Mouse (Mus musculus) midbrain, postnatal 0 days (tissue): ENCODE measurements around the gene Foxn3. TPM values are rescaled to one million over a fixed set of nuclear protein-coding genes. Genes with fewer than 3 reads are reported as not detected.

ENCODE experiments used
- ATAC-seq: fragments of 200-750 bp; cut with Nextera tagmentation; 2 replicates; pipeline ENCODE4 v1.8.0; 2017; ENCODE audit warnings: moderate number of reproducible peaks, mild to moderate bottlenecking, moderate TSS enrichment, moderate library complexity; ENCODE audit not compliant: low FRiP score
- DNase-seq: peaks from one replicate; pipeline ENCODE4 v3.0.0-alpha.2; 2015; ENCODE audit warnings: low spot score
- H3K27ac ChIP-seq: fragments of 300-500 bp; sonication (generic); 2 replicates; pipeline ENCODE4 v1.5.1; 2014; ENCODE audit warnings: low read depth, mild to moderate bottlenecking, low read length, mixed read lengths
- H3K27me3 ChIP-seq: fragments of 300-500 bp; sonication (generic); 2 replicates; pipeline ENCODE4 v1.6.1; 2014; ENCODE audit warnings: low read length, control low read depth, mixed read lengths; ENCODE audit not compliant: insufficient read depth
- H3K36me3 ChIP-seq: fragments of 300-500 bp; sonication (generic); 2 replicates; pipeline ENCODE4 v1.6.1; 2014; ENCODE audit warnings: low read length, control low read depth, mixed read lengths; ENCODE audit not compliant: insufficient read depth
- H3K4me1 ChIP-seq: fragments of 300-500 bp; sonication (generic); 2 replicates; pipeline ENCODE4 v1.6.1; 2014; ENCODE audit warnings: mild to moderate bottlenecking, control low read depth, antibody characterized with exemption, low read length, mixed read lengths; ENCODE audit not compliant: insufficient read depth
- H3K4me2 ChIP-seq: fragments of 300-500 bp; sonication (generic); 2 replicates; pipeline ENCODE4 v1.6.1; 2014; ENCODE audit warnings: low read depth, mild to moderate bottlenecking, low read length, mixed read lengths; ENCODE audit not compliant: poor library complexity, severe bottlenecking
- H3K4me3 ChIP-seq: fragments of 300-500 bp; sonication (generic); 2 replicates; pipeline ENCODE4 v1.5.1; 2014; ENCODE audit warnings: low read depth, mild to moderate bottlenecking, low read length, moderate library complexity
- H3K9ac ChIP-seq: fragments of 300-500 bp; sonication (generic); replicated peaks from 2 replicates; pipeline ENCODE4 v1.6.1; 2014; ENCODE audit warnings: mild to moderate bottlenecking, low read length, moderate library complexity, mixed read lengths; ENCODE audit not compliant: poor library complexity, severe bottlenecking
- H3K9me3 ChIP-seq: fragments of 300-500 bp; sonication (generic); 2 replicates; pipeline ENCODE4 v1.6.1; 2016; ENCODE audit warnings: low read length, control low read depth
- CTCF ChIP-seq: IDR thresholded peaks from 2 replicates; pipeline ENCODE4 v1.5.1; 2016; ENCODE audit warnings: antibody characterized with exemption, mild to moderate bottlenecking
- WGBS: fragments of 180-500 bp; shearing (Covaris S2); extraction: QIAGEN DNeasy Blood & Tissue Kit; methylation state at CpG from one replicate; pipeline ENCODE4 v1.1.7; 2014; 5-methylcytosine and 5-hydroxymethylcytosine counted together
- polyA plus RNA-seq: library from polyadenylated mRNA; unstranded; fragments of >200 nt; fragmentation: Nextera tagmentation; extraction: Ambion mirVana; gene quantifications from 2 replicates; pipeline ENCODE4 v1.2.1, GENCODE M21; 2015
- total RNA-seq: library from RNA; depleted of rRNA; stranded (reverse); fragments of >200 nt; gene quantifications from 2 replicates; pipeline ENCODE4 v1.2.3, GENCODE M21; 2014

The Foxn3 gene
- total and polyA plus RNA-seq, 2 experiments from 2014 or later = 38.9 to 72.7 TPM

DNA sequence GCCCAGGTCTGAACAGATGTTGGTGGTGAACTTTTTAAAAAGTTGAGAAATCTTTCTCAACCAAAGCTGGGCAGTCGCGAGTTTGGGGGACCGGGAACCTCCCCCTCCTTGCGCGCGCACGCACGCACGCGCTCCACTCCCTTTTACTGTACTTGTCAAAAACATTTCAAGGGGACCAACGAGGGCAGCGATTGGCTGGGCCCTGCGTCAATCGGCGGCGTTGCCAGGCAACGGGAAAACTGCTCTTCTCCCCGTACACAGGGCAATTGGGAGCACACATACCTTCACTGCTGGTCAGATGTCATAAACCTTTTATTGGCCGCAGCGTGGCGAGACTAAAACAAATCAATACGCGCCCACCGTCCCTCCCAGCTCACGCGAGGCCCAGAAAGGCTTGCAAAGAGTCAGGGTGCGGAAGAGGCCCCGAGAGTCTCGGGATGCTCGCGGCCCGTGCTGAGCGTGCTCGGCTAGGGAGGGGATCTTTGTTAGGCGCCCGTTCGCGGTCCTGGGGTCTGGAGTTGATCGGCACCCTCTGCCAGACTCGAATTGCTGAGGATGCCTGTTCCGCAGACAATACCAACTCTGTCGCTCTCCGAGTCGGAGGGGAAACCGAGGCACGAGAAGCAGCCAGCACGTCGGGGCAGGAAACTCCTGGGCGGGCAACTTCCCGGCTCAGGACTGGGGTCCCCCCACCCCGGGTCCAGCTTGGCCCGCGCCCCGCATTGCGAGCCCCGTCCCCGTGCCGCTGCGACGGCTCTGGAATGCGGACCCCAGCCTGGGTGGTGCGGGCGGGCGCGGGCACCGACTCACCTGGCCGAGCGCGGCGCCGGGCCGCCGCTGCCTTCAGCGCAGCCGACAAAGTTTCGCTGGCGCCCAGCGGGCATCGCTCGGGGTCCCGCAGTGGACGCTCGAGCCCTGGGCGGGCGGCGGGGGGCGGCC, 171.2 kb downstream of the Foxn3 start:
- H3K4me2 ChIP-seq = peak overlapping the region; percentile 91
- H3K4me1 ChIP-seq = no peaks in the 10 kb centered on the region
- H3K9me3 ChIP-seq = no peaks in the 10 kb centered on the region
- ATAC-seq = peak; percentile 90
- TF ChIP-seq CTCF = no peak
- DNase-seq = peak; percentile 97
- under 1% methylated on average over 81 of the region's 87 CpGs for WGBS
- peak overlapping the region; percentile 86 for H3K4me3 ChIP-seq
- H3K36me3 ChIP-seq = 0 out of 2 replicates have a peak, but pooled peaks cover 5% of the 10 kb centered on the region
- no peaks in the 10 kb centered on the region for H3K27me3 ChIP-seq
- H3K27ac ChIP-seq = peak overlapping the region; percentile 83
- H3K9ac ChIP-seq = peak overlapping the region; percentile 73

DNA sequence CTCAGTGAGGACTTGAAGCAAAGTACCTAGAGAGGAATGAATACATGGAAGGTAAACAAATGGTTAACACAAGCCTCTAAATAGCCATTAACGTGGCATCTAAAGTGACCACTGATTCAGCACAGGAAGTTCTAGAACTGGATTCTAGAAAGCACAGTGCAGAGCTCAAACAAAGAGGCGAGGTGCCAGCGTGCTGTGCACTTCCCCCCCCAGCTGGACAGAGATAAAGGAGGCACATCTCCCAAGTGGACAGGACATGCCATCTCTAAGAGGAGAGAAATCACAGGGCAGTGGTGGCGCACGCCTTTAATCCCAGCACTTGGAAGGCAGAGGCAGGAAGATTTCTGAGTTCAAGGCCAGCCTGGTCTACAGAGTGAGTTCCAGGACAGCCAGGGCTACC, 173.0 kb downstream of the Foxn3 start:
- no peaks in the 10 kb centered on the region for H3K27me3 ChIP-seq
- H3K9ac ChIP-seq = no peak overlapping the region
- DNase-seq = no peak
- WGBS = 76% methylated on average over 5 of the region's 5 CpGs
- H3K36me3 ChIP-seq = 0 out of 2 replicates have a peak, but pooled peaks cover 5% of the 10 kb centered on the region
- no peaks in the 10 kb centered on the region for H3K9me3 ChIP-seq
- H3K4me3 ChIP-seq = no peak overlapping the region
- H3K27ac ChIP-seq = no peak overlapping the region
- no peak for TF ChIP-seq CTCF
- ATAC-seq = no peak
- no peaks in the 10 kb centered on the region for H3K4me1 ChIP-seq
- no peak overlapping the region for H3K4me2 ChIP-seq

DNA sequence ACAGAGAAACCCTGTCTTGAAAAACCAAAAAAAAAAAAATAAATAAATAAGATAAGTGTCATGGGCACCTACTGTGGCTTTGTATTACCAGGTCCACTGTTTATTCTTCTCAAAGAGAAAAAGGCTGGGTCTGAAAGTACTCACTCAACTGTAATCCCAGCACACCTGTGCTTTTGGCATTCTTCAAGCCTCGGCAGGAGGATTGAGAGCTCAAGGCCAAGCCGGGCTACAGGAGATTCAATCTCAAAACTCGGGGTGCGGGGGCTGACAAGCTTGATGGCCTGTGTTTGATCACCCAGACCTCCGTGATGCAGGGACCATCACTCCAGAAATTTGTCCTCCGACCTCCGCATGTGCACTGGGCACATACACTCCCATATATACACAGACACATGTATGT, 174.1 kb downstream of the Foxn3 start:
- TF ChIP-seq CTCF = no peak
- ATAC-seq = no peak
- no peak overlapping the region for H3K9ac ChIP-seq
- H3K4me1 ChIP-seq = no peaks in the 10 kb centered on the region
- H3K4me3 ChIP-seq = no peak overlapping the region
- no peak for DNase-seq
- 94% methylated on average over 7 of the region's 7 CpGs for WGBS
- H3K9me3 ChIP-seq = no peaks in the 10 kb centered on the region
- no peak overlapping the region for H3K27ac ChIP-seq
- H3K36me3 ChIP-seq = 0 out of 2 replicates have a peak, but pooled peaks cover 5% of the 10 kb centered on the region
- no peak overlapping the region for H3K4me2 ChIP-seq
- H3K27me3 ChIP-seq = no peaks in the 10 kb centered on the region

- ATAC-seq (no peak), DNase-seq (no peak)
- Histone ChIP-seq H3K36me3 (0 out of 2 replicates have a peak, but pooled peaks cover 5% of the 10 kb centered on the region), H3K4me1 (no peaks in the 10 kb centered on the region), H3K27ac (no peak overlapping the region), H3K4me2 (no peak overlapping the region), H3K9ac (no peak overlapping the region), H3K9me3 (no peaks in the 10 kb centered on the region), H3K4me3 (no peak overlapping the region), H3K27me3 (no peaks in the 10 kb centered on the region)
- 60% methylated on average over 17 of the region's 17 CpGs for WGBS
- TF ChIP-seq CTCF = peak; percentile 11; the same call in 1 of the 2 replicates
These were observed 177.2 kb downstream of the Foxn3 start for GRCm38 (mm10) chr12:99385897-99386834.

GRCm38 (mm10) chr12:99385073-99385472, 178.3 kb downstream of the Foxn3 start:
- WGBS = 85% methylated on average over 4 of the region's 4 CpGs
- Histone ChIP-seq H3K9me3 (no peaks in the 10 kb centered on the region), H3K9ac (no peak overlapping the region), H3K4me2 (no peak overlapping the region), H3K27me3 (no peaks in the 10 kb centered on the region), H3K4me3 (no peak overlapping the region), H3K36me3 (0 out of 2 replicates have a peak, but pooled peaks cover 5% of the 10 kb centered on the region), H3K27ac (no peak overlapping the region), H3K4me1 (no peaks in the 10 kb centered on the region)
- ATAC-seq (no peak), DNase-seq (no peak)
- no peak for TF ChIP-seq CTCF
